ENCODE assay signal across 8 mouse cellular contexts in the genomic region with DNA sequence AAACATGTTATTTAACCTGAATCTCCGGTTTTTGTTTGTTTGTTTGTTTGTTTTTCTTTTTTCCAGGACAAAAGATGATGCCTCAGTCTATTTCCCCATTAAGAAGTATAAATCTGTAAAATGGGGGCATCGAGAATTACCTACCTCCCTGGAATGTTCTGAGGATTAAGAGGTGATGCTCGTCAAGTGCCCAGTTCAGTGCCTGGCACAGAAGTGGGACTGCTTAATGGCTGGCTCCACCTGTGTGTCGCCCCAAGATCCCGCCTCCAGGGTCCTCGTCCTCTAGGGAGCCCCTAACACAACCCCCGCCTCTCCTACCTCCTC. TPM values are rescaled to one million over a fixed set of nuclear protein-coding genes. Genes with fewer than 3 reads are reported as not detected.
DNase-seq lines count a peak whose midpoint lies in the region; ATAC-seq and TF ChIP-seq lines count a peak whose summit lies in the region.

No protein-coding gene starts in this region.

- WGBS in heart, embryonic 12.5 days = 7% methylated on average over 7 of the region's 7 CpGs
- 8% methylated on average over 7 of the region's 7 CpGs for WGBS in forebrain, embryonic 16.5 days
- 3% methylated on average over 7 of the region's 7 CpGs for WGBS in liver, embryonic 15.5 days (ENCODE audit: insufficient replicate concordance)

- no peak for TF ChIP-seq CTCF in E14TG2a.4 (conservative IDR thresholded peaks at IDR 0.05; ENCODE audit: low read length)

- no peak for DNase-seq in heart, adult 18-20 months
- no peak for DNase-seq in cerebellum, adult 9-11 months
- DNase-seq in urinary bladder, adult 18-20 months (ENCODE audit: low spot score in 2 of 2) = no peak
- no peak for DNase-seq in gastrocnemius, adult 8-10 months (ENCODE audit: low spot score in 2 of 2)

- H3K36me3 ChIP-seq in heart, embryonic 12.5 days = peaks cover 59% of the 10 kb centered on the region
- peaks cover 70% of the 10 kb centered on the region for H3K36me3 ChIP-seq in E14TG2a.4 (ENCODE audit: insufficient read depth, low read length)
- H3K36me3 ChIP-seq in forebrain, embryonic 16.5 days (ENCODE audit: control insufficient read depth, insufficient read depth) = peaks cover 23% of the 10 kb centered on the region
- peaks cover 53% of the 10 kb centered on the region for H3K36me3 ChIP-seq in liver, embryonic 15.5 days (replicated peaks)

- H3K9me3 ChIP-seq in heart, embryonic 12.5 days (replicated peaks) = no peaks in the 10 kb centered on the region
- H3K9me3 ChIP-seq in E14TG2a.4 (ENCODE audit: low read length) = no peaks in the 10 kb centered on the region
- no peaks in the 10 kb centered on the region for H3K9me3 ChIP-seq in forebrain, embryonic 16.5 days (ENCODE audit: control insufficient read depth, low read length)
- H3K9me3 ChIP-seq in liver, embryonic 15.5 days (replicated peaks) = no peaks in the 10 kb centered on the region

- no peak for ATAC-seq in heart, embryonic 12.5 days (ENCODE audit: insufficient number of reproducible peaks, low FRiP score)
- ATAC-seq in forebrain, embryonic 16.5 days = no peak
- no peak for ATAC-seq in liver, embryonic 15.5 days (ENCODE audit: insufficient read depth)

- peaks cover 21% of the 10 kb centered on the region for H3K4me1 ChIP-seq in heart, embryonic 12.5 days (replicated peaks)
- peaks cover 62% of the 10 kb centered on the region for H3K4me1 ChIP-seq in E14TG2a.4 (replicated peaks; ENCODE audit: low read depth, low read length)
- peaks cover 20% of the 10 kb centered on the region for H3K4me1 ChIP-seq in forebrain, embryonic 16.5 days (replicated peaks; ENCODE audit: control insufficient read depth, insufficient read depth, low read length)
- H3K4me1 ChIP-seq in liver, embryonic 15.5 days (replicated peaks) = peaks cover 69% of the 10 kb centered on the region

- no peaks in the 10 kb centered on the region for H3K27me3 ChIP-seq in heart, embryonic 12.5 days (replicated peaks)
- H3K27me3 ChIP-seq in E14TG2a.4 (ENCODE audit: insufficient read depth, low read length) = no peaks in the 10 kb centered on the region
- H3K27me3 ChIP-seq in forebrain, embryonic 16.5 days (replicated peaks; ENCODE audit: control insufficient read depth, insufficient read depth, low read length) = no peaks in the 10 kb centered on the region
- H3K27me3 ChIP-seq in liver, embryonic 15.5 days = no peaks in the 10 kb centered on the region

- peak overlapping the region; percentile 94 for H3K27ac ChIP-seq in heart, embryonic 12.5 days (ENCODE audit: poor library complexity, severe bottlenecking)
- peak overlapping the region; percentile 91 for H3K27ac ChIP-seq in forebrain, embryonic 16.5 days (ENCODE audit: low read length)
- H3K27ac ChIP-seq in liver, embryonic 15.5 days (replicated peaks) = peak overlapping the region; percentile 97

- H3K4me2 ChIP-seq in heart, embryonic 12.5 days = peak overlapping the region; percentile 88
- peak overlapping the region; percentile 81 for H3K4me2 ChIP-seq in forebrain, embryonic 16.5 days (ENCODE audit: low read length)
- peak overlapping the region; percentile 82 for H3K4me2 ChIP-seq in liver, embryonic 15.5 days

- peak overlapping the region; percentile 91 for H3K4me3 ChIP-seq in heart, embryonic 12.5 days
- H3K4me3 ChIP-seq in E14TG2a.4 (replicated peaks; ENCODE audit: low read length) = peak overlapping the region; percentile 100
- peak overlapping the region; percentile 56 for H3K4me3 ChIP-seq in forebrain, embryonic 16.5 days (replicated peaks; ENCODE audit: low read length)
- peak overlapping the region; percentile 89 for H3K4me3 ChIP-seq in liver, embryonic 15.5 days (replicated peaks)

- peak overlapping the region; percentile 93 for H3K9ac ChIP-seq in heart, embryonic 12.5 days
- peak overlapping the region; percentile 95 for H3K9ac ChIP-seq in forebrain, embryonic 16.5 days (replicated peaks; ENCODE audit: low read depth, low read length)
- H3K9ac ChIP-seq in liver, embryonic 15.5 days = peak overlapping the region; percentile 85

RNA-seq across cellular contexts. Expression of gene Tada3, which starts 0.5 kb away (rescaled TPM):
- polyA plus RNA-seq in heart, embryonic 12.5 days (2016; fragmentation: Nextera tagmentation; extraction: Ambion mirVana) = 40.1 and 42.2 TPM in 2 replicates
- 10 to 100 TPM; 24.9 to 28.1 TPM for total RNA-seq in heart, adult 18-20 months (2021)
- 83.3 and 88.8 TPM in 2 replicates for polyA plus RNA-seq in forebrain, embryonic 16.5 days (2015; fragmentation: Nextera tagmentation; extraction: Ambion mirVana)
- 17.8 and 18.7 TPM in 2 replicates for polyA plus RNA-seq in liver, embryonic 15.5 days (2015; fragmentation: Nextera tagmentation; extraction: Ambion mirVana)
- total RNA-seq in gastrocnemius, adult 8-10 months (2022) = 10 to 100 TPM; 11.6 to 17.1 (median 14.0) TPM

RNA-seq across cellular contexts. Expression of gene Arpc4, which starts 0.8 kb away (rescaled TPM):
- 274 and 285 TPM in 2 replicates for polyA plus RNA-seq in heart, embryonic 12.5 days (2016; fragmentation: Nextera tagmentation; extraction: Ambion mirVana)
- 10 to 100 TPM; 63.3 to 66.7 TPM for total RNA-seq in heart, adult 18-20 months (2021)
- polyA plus RNA-seq in forebrain, embryonic 16.5 days (2015; fragmentation: Nextera tagmentation; extraction: Ambion mirVana) = 407 and 414 TPM in 2 replicates
- polyA plus RNA-seq in liver, embryonic 15.5 days (2015; fragmentation: Nextera tagmentation; extraction: Ambion mirVana) = 188 and 202 TPM in 2 replicates
- total RNA-seq in gastrocnemius, adult 8-10 months (2022) = 10 to 100 TPM; 50.8 to 57.8 (median 55.8) TPM

RNA-seq across cellular contexts. Expression of gene Ttll3, which starts 11.9 kb away (rescaled TPM):
- 1.6 and 2.5 TPM in 2 replicates for polyA plus RNA-seq in heart, embryonic 12.5 days (2016; fragmentation: Nextera tagmentation; extraction: Ambion mirVana)
- 1 to 10 TPM in 1 of 2 experiments, under 1 TPM in 1; 0.77 to 1.3 TPM for total RNA-seq in heart, adult 18-20 months (2021)
- polyA plus RNA-seq in forebrain, embryonic 16.5 days (2015; fragmentation: Nextera tagmentation; extraction: Ambion mirVana) = 6.4 and 8.7 TPM in 2 replicates
- polyA plus RNA-seq in liver, embryonic 15.5 days (2015; fragmentation: Nextera tagmentation; extraction: Ambion mirVana) = 0.98 and 1.3 TPM in 2 replicates
- under 1 TPM; 0.27 to 0.94 (median 0.83) TPM for total RNA-seq in gastrocnemius, adult 8-10 months (2022)

RNA-seq across cellular contexts. Expression of gene Camk1, which starts 33.4 kb away (rescaled TPM):
- 110 and 113 TPM in 2 replicates for polyA plus RNA-seq in heart, embryonic 12.5 days (2016; fragmentation: Nextera tagmentation; extraction: Ambion mirVana)
- total RNA-seq in heart, adult 18-20 months (2021) = 10 to 100 TPM; 64.2 to 68.3 TPM
- polyA plus RNA-seq in forebrain, embryonic 16.5 days (2015; fragmentation: Nextera tagmentation; extraction: Ambion mirVana) = 78.9 and 99.3 TPM in 2 replicates
- 18.2 and 21.1 TPM in 2 replicates for polyA plus RNA-seq in liver, embryonic 15.5 days (2015; fragmentation: Nextera tagmentation; extraction: Ambion mirVana)
- total RNA-seq in gastrocnemius, adult 8-10 months (2022) = 10 to 100 TPM; 37.4 to 43.2 (median 40.5) TPM

RNA-seq across cellular contexts. Expression of gene Rpusd3, which starts 42.0 kb away (rescaled TPM):
- polyA plus RNA-seq in heart, embryonic 12.5 days (2016; fragmentation: Nextera tagmentation; extraction: Ambion mirVana) = 15.2 and 16.0 TPM in 2 replicates
- total RNA-seq in heart, adult 18-20 months (2021) = 10 to 100 TPM; 11.3 to 13.0 TPM
- polyA plus RNA-seq in forebrain, embryonic 16.5 days (2015; fragmentation: Nextera tagmentation; extraction: Ambion mirVana) = 13.9 and 16.3 TPM in 2 replicates
- polyA plus RNA-seq in liver, embryonic 15.5 days (2015; fragmentation: Nextera tagmentation; extraction: Ambion mirVana) = 11.8 and 16.5 TPM in 2 replicates
- total RNA-seq in gastrocnemius, adult 8-10 months (2022) = 10 to 100 TPM in 1 of 4 experiments, 1 to 10 TPM in 3; 5.9 to 12.8 (median 6.8) TPM
